Mouse (Mus musculus) midbrain, embryonic 11.5 days (tissue): Measurements from ENCODE around the gene Cln6. TPM values are rescaled to one million over a fixed set of nuclear protein-coding genes. Genes with fewer than 3 reads are reported as not detected.

Experiments used
- ATAC-seq: fragments of 200-750 bp; cut with Nextera tagmentation; 2 replicates; pipeline ENCODE4 v1.8.0; 2017; ENCODE audit warnings: moderate TSS enrichment, moderate library complexity; ENCODE audit not compliant: low FRiP score
- DNase-seq: peaks from one replicate; pipeline ENCODE4 v3.0.0; 2015; ENCODE audit warnings: low spot score; ENCODE audit errors: missing footprints
- H3K27ac ChIP-seq: fragments of 300-500 bp; sonication (generic); 2 replicates; pipeline ENCODE4 v1.5.1; 2014; ENCODE audit warnings: low read depth, low read length
- H3K27me3 ChIP-seq: fragments of 300-500 bp; sonication (generic); 2 replicates; pipeline ENCODE4 v1.6.1; 2014; ENCODE audit warnings: mild to moderate bottlenecking, low read length, moderate library complexity, mixed read lengths; ENCODE audit not compliant: control insufficient read depth, insufficient read depth
- H3K36me3 ChIP-seq: fragments of 300-500 bp; sonication (generic); 2 replicates; pipeline ENCODE4 v1.6.1; 2014; ENCODE audit warnings: mild to moderate bottlenecking, low read length, moderate library complexity, mixed read lengths; ENCODE audit not compliant: control insufficient read depth, insufficient read depth
- H3K4me1 ChIP-seq: fragments of 300-500 bp; sonication (generic); 2 replicates; pipeline ENCODE4 v1.6.1; 2014; ENCODE audit warnings: low read length; ENCODE audit not compliant: control insufficient read depth, insufficient read depth
- H3K4me2 ChIP-seq: fragments of 300-500 bp; sonication (generic); 2 replicates; pipeline ENCODE4 v1.6.1; 2014; ENCODE audit warnings: mild to moderate bottlenecking, moderate library complexity
- H3K4me3 ChIP-seq: fragments of 300-500 bp; sonication (generic); 2 replicates; pipeline ENCODE4 v1.5.1; 2014; ENCODE audit warnings: low read depth, low read length
- H3K9ac ChIP-seq: fragments of 300-500 bp; sonication (generic); 2 replicates; pipeline ENCODE4 v1.6.1; 2014; ENCODE audit warnings: low read length
- H3K9me3 ChIP-seq: fragments of 300-500 bp; sonication (generic); 2 replicates; pipeline ENCODE4 v1.6.1; 2016; ENCODE audit warnings: low read length; ENCODE audit not compliant: control insufficient read depth
- WGBS: fragments of 180-500 bp; shearing (Covaris S2); extraction: QIAGEN DNeasy Blood & Tissue Kit; methylation state at CpG from one replicate; pipeline ENCODE4 v1.1.7; 2014; 5-methylcytosine and 5-hydroxymethylcytosine counted together
- polyA plus RNA-seq: library from polyadenylated mRNA; unstranded; fragments of >200 nt; fragmentation: Nextera tagmentation; extraction: Ambion mirVana; gene quantifications from 2 replicates; pipeline ENCODE4 v1.2.1, GENCODE M21; 2014

Gene Cln6
- polyA plus RNA-seq, 1 experiment from 2014 or later, result 8.5 TPM

GRCm38 (mm10) chr9:62843356-62844024 is 4.9 kb downstream of the Cln6 start:
- DNase-seq (no peak), ATAC-seq (no peak)
- Histone ChIP-seq H3K36me3 (no peaks in the 10 kb centered on the region), H3K27me3 (no peaks in the 10 kb centered on the region), H3K9me3 (no peaks in the 10 kb centered on the region), H3K4me2 (no peak overlapping the region), H3K4me3 (no peak overlapping the region), H3K9ac (no peak overlapping the region), H3K4me1 (peaks cover 6% of the 10 kb centered on the region), H3K27ac (no peak overlapping the region)
- WGBS, result 78% methylated on average over 10 of the region's 10 CpGs

GRCm38 (mm10) chr9:62844461-62844860 is 5.9 kb downstream of the Cln6 start:
- no peaks in the 10 kb centered on the region; the same call in 1 of the 2 replicates for H3K36me3 ChIP-seq
- no peak overlapping the region for H3K4me3 ChIP-seq
- H3K4me2 ChIP-seq, result no peak overlapping the region
- no peaks in the 10 kb centered on the region for H3K9me3 ChIP-seq
- WGBS, result 93% methylated on average over 5 of the region's 5 CpGs
- no peak overlapping the region for H3K9ac ChIP-seq
- DNase-seq (no peak), ATAC-seq (no peak)
- H3K27ac ChIP-seq, result no peak overlapping the region
- peaks cover under 1% of the 10 kb centered on the region for H3K4me1 ChIP-seq
- no peaks in the 10 kb centered on the region for H3K27me3 ChIP-seq

- ATAC-seq (peak; percentile 62), DNase-seq (peak; percentile 99)
- no peaks in the 10 kb centered on the region; the same call in 1 of the 2 replicates for H3K36me3 ChIP-seq
- H3K27me3 ChIP-seq, result no peaks in the 10 kb centered on the region
- H3K4me2 ChIP-seq, result no peak overlapping the region
- no peak overlapping the region for H3K4me3 ChIP-seq
- no peak overlapping the region for H3K27ac ChIP-seq
- H3K9ac ChIP-seq, result no peak overlapping the region
- H3K4me1 ChIP-seq, result no peaks in the 10 kb centered on the region
- 8% methylated on average over 3 of the region's 3 CpGs for WGBS
- H3K9me3 ChIP-seq, result no peaks in the 10 kb centered on the region
These were observed 9.1 kb downstream of the Cln6 start for GRCm38 (mm10) chr9:62847694-62848093.

- DNase-seq, result no peak
- Histone ChIP-seq H3K27ac (no peak overlapping the region), H3K4me2 (no peak overlapping the region), H3K9me3 (no peaks in the 10 kb centered on the region), H3K9ac (no peak overlapping the region), H3K4me3 (no peak overlapping the region), H3K27me3 (no peaks in the 10 kb centered on the region), H3K36me3 (no peaks in the 10 kb centered on the region; the same call in 1 of the 2 replicates), H3K4me1 (no peaks in the 10 kb centered on the region)
- WGBS, result 89% methylated on average over 3 of the region's 3 CpGs
- ATAC-seq, result no peak
These were observed 10.1 kb downstream of the Cln6 start for GRCm38 (mm10) chr9:62848641-62849040.

- Histone ChIP-seq H3K27me3 (no peaks in the 10 kb centered on the region), H3K9ac (no peak overlapping the region), H3K27ac (no peak overlapping the region), H3K4me2 (no peak overlapping the region), H3K36me3 (no peaks in the 10 kb centered on the region; the same call in 1 of the 2 replicates), H3K4me3 (no peak overlapping the region), H3K4me1 (no peaks in the 10 kb centered on the region), H3K9me3 (no peaks in the 10 kb centered on the region)
- ATAC-seq (no peak), DNase-seq (no peak)
- 67% methylated on average over 2 of the region's 2 CpGs for WGBS
These were observed 13.0 kb downstream of the Cln6 start for GRCm38 (mm10) chr9:62851571-62851970.

GRCm38 (mm10) chr9:62854483-62854882 is 15.9 kb downstream of the Cln6 start:
- H3K4me2 ChIP-seq, result no peak overlapping the region
- 64% methylated on average over 4 of the region's 4 CpGs for WGBS
- ATAC-seq, result no peak

GRCm38 (mm10) chr9:62857216-62857615 is 18.6 kb downstream of the Cln6 start:
- H3K27ac ChIP-seq, result no peak overlapping the region

More at GRCm38 (mm10) chr9:62854483-62854882, 15.9 kb downstream of the Cln6 start:
- Histone ChIP-seq H3K4me3 (no peak overlapping the region), H3K9ac (no peak overlapping the region), H3K9me3 (no peaks in the 10 kb centered on the region), H3K36me3 (no peaks in the 10 kb centered on the region; the same call in 1 of the 2 replicates), H3K27ac (no peak overlapping the region), H3K4me1 (peaks cover 6% of the 10 kb centered on the region; the same call in 1 of the 2 replicates), H3K27me3 (no peaks in the 10 kb centered on the region)
- no peak for DNase-seq

GRCm38 (mm10) chr9:62857719-62858261 is 19.2 kb downstream of the Cln6 start, which contains the start of gene Calml4:
Calml4 (plus strand) TSS chr9:62858080.
- 66% methylated on average over 20 of the region's 20 CpGs for WGBS
- H3K4me2 ChIP-seq, result no peak within 1 kb of the TSS

More at GRCm38 (mm10) chr9:62857216-62857615, 18.6 kb downstream of the Cln6 start:
- Histone ChIP-seq H3K9ac (no peak overlapping the region), H3K9me3 (no peaks in the 10 kb centered on the region), H3K27me3 (no peaks in the 10 kb centered on the region), H3K4me2 (no peak overlapping the region), H3K36me3 (no peaks in the 10 kb centered on the region), H3K4me3 (no peak overlapping the region), H3K4me1 (peaks cover 6% of the 10 kb centered on the region; the same call in 1 of the 2 replicates)
- no peak for DNase-seq
- 82% methylated on average over 9 of the region's 9 CpGs for WGBS
- ATAC-seq, result no peak

GRCm38 (mm10) chr9:62858266-62859019 is 19.9 kb downstream of the Cln6 start:
- Histone ChIP-seq H3K36me3 (no peaks in the 10 kb centered on the region), H3K9me3 (no peaks in the 10 kb centered on the region), H3K4me1 (peaks cover 6% of the 10 kb centered on the region; the same call in 1 of the 2 replicates), H3K27ac (no peak overlapping the region), H3K4me2 (no peak overlapping the region), H3K27me3 (no peaks in the 10 kb centered on the region), H3K4me3 (no peak overlapping the region), H3K9ac (no peak overlapping the region)
- ATAC-seq, result no peak
- 68% methylated on average over 8 of the region's 8 CpGs for WGBS
- DNase-seq, result no peak

More at GRCm38 (mm10) chr9:62857719-62858261, 19.2 kb downstream of the Cln6 start, which contains the start of gene Calml4:
- H3K9me3 ChIP-seq, result no peaks in the 10 kb centered on the region
- H3K4me3 ChIP-seq, result no peak within 1 kb of the TSS
- H3K4me1 ChIP-seq, result peaks cover 6% of the 10 kb centered on the region; the same call in 1 of the 2 replicates
- no peaks in the 10 kb centered on the region for H3K36me3 ChIP-seq
- H3K27ac ChIP-seq, result no peak within 1 kb of the TSS
- DNase-seq (no peak), ATAC-seq (no peak)
- H3K27me3 ChIP-seq, result no peaks in the 10 kb centered on the region
- H3K9ac ChIP-seq, result no peak within 1 kb of the TSS
